Mouse (Mus musculus): Measurements from ENCODE around the gene Scg3. TPM values are rescaled to one million over a fixed set of nuclear protein-coding genes. Genes with fewer than 3 reads are reported as not detected.
"Not testable (repeated sequence)": the region's sequence is repeated elsewhere in the genome, so short reads cannot be mapped to it uniquely, and the experiment has no call there.

The Scg3 gene
- total RNA-seq (2022), result 10 to 100 TPM; 31.3 to 44.0 (median 31.5) TPM

DNA sequence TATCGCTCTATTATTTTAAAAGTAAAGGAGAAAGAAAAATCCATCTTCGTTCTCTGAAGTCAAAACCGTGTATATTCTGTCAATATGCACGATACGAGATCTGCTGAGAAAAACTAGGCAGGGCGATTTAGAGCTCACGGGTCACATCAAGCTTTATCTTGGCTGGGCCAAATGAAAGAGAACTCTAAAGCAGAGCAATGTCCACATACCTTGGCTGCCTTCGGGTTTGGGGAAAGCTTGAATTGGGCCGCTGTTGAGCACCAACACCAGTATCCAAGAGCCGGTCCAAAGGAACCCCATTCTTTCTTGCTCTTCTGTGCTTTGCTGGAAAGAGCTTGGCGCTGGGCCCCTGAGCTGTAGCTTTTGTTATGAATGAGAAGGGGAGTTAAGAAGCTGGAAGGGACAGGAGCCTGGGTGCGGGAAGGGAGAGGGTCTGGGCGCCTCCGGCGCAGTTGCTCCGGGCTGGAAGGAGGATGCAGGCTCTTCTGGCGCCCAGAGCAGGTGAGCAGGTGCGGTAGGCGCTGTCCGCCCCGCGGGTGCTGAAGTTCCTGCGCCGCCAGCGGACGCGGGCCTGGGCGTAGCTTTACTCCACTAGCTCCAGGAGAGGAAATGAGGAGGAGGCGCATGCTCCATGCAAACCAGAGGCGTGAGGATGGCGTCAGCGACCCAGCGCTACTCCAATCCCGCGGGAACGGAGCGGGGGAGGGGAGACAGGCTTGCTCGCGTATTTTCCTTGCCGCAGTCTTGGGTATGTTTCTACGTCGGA lies at the start of gene Scg3:
Gene Scg3, minus strand, starts transcription at position 631 of the 766 bp plus-strand sequence.
- DNase-seq, result peak; percentile 50

DNA sequence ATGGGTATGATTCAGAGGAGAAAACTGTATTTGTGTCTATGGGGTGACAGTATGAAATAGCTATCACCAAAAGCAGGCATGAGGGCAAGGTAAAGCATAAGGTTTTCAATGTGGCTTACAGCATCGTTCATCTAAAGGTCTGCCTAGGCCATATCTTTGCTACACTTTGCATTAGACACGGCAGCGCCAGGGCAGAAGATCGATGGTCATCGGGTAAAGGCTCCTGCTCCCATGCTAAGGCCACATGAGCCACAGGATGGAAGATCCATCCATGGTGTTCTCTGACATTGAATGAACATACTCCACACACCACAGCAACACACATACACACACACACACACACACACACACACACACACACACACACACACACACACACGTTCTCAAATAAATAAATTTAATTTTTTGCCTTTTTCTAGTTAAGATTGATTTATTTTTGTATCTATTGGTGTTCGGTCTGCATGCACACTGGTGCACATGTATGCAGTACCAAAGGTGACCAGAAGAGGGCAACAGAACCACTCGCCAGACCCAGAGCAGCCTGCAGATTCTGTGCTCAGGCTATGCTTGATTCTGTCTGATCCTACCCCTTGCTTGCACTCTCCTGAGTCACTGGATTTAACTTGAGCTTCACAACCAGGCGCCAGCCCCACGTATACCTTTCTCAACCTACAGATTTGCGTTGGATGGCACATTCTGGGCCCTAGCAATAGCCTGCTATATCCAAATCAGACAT lies 36.3 kb upstream of the Scg3 start:
- DNase-seq, result peak; percentile 2

DNA sequence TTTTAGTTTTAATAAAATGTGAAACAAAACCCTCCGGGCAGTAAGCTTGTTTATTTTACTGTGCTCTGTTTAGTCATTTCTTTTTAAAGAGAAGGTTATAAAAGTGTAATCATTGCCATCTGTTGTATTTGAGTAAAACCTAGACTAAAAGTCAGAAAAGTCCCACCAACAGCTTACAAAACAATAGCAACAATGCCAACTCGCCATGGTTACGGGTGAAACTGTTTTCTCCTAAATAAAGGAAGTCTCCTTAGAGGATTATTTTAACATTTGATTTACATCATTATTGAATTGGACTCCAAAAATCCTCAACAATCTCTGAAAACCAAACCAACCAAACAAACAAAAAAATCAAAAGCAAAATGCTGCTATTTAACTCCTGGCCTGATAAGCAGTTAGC lies 35.6 kb upstream of the Scg3 start:
- DNase-seq, result no peak

DNA sequence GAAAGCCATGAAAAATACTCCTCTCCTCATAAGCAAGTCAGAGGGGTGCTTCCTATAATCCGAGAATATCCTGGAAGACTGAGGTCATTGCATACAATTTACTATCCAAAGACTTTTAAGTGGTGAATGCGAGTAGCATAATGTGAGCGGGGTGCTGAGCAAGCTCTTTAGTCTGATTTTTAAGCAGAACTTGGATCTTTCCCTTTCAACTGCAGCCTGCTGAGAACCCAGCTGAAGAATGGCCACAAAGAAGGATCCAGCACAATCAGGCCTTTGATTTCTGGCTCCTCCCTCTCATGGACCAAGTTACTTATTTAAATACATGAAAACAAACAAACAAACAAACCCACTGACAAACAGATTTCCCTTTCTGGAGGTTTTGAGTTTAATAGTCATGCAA lies 916 bp upstream of the Scg3 start:
- DNase-seq, result no peak

DNA sequence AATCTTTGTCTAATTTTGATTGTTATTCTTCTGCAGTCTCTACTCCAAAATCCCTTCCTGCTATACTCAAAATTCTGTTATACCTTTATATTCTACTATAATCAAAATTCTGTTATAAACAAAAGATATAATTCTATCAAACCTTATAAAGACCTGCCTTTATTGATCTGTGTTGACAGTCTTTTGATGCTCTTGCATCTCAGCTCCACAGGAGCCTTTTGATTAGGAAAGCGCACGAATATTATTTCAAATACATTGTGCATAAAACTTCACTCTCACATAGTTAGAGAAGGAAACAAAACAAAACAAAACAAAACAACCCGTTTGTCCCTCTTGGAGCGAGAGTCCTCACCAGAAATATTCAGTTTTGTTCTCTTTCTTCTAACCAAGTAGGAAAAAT lies 436 bp upstream of the Scg3 start:
- DNase-seq, result no peak

DNA sequence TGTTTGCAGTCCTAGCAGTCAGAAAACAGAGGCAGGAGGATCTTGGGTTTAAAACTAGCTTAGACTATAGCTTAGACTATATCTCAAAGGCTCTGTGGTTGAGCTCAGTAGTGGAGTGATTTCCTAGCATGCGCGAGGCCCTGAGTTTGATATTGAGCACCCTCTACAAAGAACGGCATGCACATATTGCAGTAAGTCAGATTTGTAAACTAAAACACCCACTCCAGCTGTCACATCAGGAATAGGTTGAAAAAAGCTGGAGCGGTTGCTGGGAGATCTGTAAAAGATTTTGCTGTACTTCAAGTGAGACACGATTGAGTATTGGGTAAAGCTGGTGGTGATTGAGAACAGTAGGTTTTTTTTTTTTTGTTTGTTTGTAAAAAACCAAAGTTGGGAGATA lies 3.2 kb downstream of the Scg3 start:
- no peak for DNase-seq

DNA sequence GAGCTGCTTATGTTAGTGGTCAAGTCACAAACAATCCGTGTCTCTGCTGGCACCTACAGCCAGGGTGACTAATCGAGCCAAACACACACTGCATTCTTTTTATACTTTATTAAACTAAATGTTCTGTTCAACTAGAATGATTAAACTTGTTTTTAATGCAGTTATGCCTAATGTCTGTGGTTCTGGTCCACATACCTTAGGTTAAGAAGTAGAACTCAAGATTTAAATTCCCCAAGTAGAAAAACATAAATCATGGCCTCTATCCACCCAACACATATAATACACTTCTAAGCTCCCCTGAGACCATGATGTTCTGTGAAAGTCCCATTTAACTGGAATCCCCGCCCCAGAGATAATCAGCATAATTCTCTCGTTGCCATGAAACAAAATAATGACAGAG lies 4.2 kb downstream of the Scg3 start:
- no peak for DNase-seq

DNA sequence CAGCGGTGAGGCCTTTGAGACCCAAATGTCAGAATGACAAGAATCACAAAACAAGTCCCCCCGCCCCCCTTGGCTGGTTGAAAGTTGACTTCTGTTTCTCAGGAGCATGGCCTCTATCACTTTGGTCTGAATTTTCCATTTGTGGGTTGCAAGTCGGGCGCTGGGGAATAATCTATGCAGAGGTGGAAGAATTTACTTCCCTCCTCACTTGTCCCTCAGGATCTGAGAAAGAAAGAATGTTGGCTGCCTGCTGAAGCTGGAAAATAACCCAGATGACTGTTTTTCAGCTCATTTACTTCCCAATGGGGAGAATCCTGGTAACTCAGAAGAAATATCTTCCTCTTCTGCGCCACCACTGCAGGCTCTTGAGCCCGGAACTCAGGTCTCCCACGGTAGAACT lies 5.5 kb downstream of the Scg3 start:
- no peak for DNase-seq

DNA sequence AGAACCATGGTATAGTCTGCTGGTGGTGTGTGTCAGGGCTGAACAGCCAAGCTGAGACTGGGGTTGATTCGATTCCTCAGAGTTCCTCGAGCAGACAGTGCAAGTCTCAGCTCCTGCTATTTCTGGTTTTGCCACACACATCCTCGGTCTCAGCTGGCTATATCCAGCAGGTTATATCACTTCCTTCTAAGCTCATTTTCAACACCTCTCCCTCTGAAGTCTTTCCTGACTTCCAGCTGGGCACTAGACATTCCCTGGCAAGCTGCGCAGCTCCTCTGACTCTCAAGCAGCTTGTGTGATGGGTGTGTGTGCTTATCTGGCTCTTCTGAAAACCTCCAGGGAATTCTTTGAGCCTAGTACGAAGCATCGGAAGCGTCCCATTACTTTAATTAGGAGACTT lies 7.6 kb downstream of the Scg3 start:
- DNase-seq, result no peak

DNA sequence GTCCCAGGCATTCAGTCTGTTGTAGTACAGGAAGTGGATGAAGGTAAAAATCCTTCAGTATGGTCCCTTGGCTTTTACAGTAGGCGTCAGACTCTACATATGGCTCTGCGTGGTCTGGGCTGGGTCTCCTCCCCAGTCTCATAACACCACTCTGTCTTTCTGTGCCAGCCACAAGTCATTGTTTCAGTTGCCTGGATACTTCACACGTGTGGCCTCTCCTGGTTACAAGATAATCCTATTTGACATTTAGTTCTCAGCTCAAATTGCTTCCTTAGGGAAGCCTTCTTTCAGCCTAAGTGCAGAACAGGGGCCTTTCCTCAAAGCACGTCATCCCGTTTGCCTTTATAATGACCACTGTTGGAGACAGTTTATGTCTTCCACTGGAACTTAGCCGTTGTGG lies 11.1 kb downstream of the Scg3 start:
- DNase-seq, result no peak

DNA sequence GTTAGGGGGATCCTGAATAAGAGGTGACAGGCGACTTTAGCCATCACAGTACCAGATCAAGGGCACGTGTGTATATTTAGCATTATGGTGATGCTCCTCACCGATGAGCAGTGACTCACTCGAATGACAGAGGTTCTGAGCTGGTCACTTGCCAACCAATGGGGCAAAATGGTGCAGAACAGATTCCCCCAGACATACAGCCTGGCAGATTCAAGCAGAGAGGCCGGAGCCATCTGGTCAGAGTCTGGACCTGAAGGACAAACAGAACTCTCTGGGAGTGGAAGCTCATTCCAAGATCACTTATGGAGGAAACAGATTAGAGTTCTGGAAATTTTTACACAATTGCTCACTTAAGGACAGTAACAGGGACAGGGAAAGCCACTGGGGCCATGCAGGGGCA lies 17.2 kb downstream of the Scg3 start:
- peak; percentile 4 for DNase-seq

DNA sequence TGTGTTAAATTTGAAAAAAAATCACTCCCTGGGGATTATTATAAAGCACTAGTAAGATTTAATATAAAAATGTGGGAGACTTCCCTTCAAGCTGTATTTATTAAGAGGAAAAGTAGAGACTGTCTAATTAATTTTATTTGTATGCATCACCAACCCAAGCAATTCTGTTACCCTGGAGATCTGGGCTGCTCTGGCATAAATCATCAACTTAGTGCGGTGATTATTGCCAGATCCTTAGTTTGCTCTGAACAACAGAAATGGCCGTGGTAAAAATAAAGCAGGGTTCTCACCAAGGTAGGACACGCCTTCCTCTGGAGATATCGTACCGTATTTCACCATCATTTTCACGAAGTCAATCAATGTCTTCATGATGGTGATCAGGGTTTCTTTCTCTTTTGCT lies 18.5 kb downstream of the Scg3 start:
- no peak for DNase-seq

DNA sequence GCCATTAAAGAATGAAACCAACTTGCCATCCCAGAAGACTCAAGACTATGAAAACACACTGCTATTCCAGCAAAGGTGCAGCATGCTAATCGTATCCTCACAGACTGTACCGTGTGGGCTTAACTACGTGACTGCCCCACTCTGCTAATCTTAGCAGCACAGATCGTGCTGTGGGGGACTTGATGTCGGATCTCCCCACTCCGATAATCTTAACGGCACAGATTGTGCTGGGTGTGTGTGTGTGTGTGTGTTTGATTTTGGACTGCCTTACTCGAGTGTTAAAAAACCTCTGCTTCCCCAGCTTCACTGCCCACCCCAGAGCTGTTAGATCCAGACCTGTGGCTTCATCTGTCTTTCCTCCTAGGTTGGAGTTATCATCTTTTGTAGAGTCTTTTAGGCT lies 22.9 kb downstream of the Scg3 start:
- DNase-seq, result no peak

DNA sequence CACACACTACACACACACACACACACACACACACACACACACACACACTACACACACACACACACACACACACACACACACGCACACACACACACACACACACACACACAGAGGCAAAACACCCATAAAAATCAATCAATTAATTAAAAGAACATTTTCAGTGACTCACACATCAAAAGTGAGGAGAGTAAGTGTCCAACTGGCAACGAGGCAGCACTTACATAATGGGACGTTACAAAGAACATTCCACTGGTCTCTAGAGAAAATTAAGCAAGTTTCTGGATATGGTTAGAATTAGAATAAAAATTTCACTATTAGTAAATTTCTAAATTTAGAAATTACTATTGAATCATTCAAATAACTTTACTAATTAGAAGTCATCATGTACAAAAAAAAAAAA lies 27.4 kb downstream of the Scg3 start:
- DNase-seq, result not testable (repeated sequence)

DNA sequence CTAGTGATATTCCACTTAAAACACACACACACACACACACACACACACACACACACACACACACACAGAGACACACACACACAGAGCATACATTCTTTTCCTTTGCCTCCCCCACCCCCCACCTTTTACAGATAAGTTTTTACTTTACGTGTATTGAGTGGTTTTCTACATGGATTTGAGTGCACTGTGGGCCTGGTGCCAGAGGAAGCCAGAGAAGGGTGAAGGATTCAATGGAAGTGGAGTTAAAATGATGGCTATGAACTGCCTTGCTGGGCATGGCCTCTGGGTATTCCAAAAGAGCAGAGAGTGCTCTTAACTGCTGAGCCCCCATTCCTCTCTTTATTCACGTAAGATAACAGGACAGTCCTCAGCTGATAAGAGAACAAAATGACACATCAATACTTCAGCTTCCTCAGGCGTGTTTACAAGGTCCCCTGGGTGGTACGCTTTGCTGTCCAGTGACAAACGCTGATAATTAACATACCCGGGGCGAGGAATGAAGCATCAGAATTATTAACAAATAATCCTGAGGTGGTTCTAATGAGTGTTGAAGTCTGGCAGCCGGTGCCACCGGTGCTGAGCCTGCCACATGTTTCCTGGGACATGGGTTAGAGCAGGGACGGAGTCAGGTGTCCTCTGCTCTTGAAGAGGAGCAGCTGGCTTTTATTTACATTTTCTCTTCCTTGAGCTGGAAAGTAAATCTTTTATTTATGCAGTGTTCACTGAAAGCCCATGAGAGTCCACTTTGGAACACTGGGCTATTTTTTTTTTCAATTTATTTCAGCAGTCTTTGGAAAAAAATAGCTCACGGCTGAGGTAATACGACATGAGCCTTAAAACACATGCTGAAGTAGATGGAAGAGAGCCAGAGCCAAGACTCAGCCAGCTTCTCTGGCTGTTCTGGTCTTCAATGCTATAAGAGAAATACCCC lies 29.6 kb downstream of the Scg3 start:
- no peak for DNase-seq

DNA sequence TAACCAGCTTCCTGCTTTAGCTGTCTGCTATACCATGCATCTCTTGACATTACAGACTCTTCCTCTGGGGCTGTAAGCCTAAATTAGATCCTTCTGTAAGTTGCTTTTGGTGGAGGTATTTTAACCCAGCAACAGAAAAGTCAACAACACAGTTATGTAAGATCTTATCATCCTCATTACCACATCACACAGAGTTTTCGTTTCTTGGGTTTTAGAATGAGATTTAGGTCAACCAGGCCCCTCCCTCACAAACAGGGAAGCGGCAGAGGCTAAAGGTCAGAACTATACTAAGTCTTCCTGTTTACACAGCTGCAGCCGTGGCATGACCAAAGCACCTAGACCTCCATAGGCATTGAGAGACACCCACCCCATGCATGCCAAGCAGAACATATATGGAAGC lies 38.5 kb downstream of the Scg3 start:
- DNase-seq, result no peak

DNA sequence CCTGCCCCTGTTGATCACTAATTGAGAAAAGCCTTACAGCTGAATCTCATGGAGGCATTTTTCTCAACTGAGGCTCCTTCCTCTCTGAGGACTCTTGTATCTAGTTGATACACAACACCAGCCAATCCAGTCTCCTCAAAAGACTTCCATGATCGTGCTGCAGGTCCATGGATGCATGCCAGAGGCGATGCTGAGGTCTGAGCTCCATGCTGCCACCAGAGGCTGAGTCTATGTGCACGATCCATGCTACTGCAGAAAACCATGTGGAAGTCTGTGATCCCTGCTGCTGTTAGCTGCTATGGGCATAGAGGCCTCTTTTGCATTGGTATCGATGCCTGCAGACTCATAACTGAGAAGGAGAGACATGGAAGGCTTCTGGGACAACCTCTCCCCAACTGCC lies 49.6 kb downstream of the Scg3 start:
- no peak for DNase-seq

DNA sequence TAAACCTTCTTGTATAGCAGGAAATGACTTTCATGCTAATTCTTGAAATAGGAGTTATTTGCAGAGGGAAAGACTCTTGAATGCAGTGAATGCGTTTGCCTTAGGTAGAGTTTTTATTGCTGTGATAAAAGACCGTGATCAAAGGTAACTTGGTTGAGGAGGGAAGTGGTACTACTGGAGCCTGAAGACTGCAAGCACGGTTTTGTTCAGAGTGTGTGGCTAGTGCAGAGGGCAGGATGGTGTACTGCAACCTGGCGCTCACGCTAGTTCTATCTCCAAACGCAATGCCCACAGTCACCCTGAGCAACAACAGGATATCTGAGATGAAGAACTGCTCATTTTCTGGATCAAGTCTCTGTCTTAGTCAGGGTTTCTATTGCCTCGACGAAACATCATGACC lies 50.3 kb downstream of the Scg3 start:
- no peak for DNase-seq

DNA sequence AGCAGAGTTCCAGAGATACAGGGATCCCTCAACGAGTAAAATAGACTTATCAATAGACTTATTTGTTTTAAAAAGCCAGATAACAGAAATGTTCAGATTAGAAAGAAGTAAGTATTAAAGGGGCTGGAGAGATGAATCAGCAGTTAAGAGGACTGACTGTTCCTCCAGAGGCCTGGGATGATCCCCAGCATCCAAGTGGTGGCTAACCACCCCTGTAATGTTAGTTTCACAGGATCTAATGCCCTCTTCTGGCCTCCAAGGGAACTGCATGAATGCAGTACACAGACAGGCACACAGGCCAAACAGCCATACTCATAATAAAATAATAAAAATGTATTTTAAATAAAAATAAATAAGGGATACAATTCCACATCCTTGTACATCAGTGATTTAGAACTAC lies 51.0 kb downstream of the Scg3 start:
- DNase-seq, result no peak

DNA sequence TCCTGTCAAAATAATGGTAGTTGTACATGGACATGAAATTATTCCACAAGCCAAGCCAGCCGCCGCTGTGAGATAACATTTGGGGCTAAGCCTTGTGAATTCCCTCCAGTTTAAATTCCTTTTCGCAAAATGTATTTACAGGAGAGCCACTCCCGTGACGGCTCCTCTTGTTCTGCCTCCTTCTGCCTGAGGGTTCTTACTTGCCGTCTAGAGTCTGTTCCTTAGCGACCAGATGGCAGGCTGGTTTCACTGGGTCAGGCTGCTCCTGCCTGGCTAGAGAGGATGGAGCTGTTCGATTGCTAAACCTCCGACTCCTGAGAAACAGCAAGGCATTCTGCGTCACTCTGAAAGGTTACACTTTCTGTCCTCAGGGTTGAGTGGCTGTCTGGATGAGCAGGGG lies 51.7 kb downstream of the Scg3 start:
- no peak for DNase-seq

DNA sequence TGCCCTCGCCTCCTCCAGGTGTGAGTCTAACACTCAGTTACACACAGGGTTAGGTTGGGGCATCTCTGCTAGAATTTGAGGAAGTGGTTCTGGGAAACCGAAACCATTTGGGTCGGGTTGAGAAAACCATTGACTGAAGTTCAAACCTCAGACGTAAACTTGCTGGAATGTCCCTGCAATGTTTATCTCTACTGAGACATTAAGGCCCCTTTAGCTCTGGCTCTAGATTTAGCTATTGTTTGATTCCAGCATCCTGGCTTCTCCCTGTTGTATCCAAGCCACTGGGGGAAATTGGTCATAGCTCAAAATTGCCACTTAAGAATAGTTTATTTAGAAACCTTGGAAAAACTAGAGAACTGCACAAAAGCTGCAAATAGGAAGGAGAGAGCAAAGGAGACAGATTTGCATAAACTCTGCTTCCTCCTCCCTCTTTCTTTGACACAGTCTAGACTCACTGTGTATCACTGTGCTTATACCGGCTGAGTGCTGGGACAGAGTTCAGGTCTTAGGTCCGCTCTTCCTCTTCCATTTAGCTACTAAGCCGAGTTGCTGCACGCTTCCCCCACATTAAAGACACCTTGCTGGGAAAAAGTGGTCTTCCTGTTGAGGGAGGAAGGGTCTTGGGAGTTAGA lies 52.9 kb downstream of the Scg3 start:
- DNase-seq, result no peak

DNA sequence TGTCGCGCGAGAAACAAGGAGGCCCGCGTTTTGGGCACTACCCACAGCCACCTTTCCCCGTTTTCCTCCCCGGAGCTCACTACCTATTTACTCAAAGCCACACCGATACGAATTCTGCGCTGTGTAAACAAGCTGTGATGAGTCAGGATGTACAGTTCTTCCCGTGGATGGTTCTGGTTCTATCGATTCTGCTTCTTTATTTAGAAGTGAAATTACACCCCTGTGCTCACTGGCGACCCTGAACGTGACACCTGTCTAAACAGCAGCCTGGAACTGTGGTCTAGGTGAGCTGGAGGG lies 57.6 kb downstream of the Scg3 start:
- no peak for DNase-seq

All from adrenal gland, adult 8-10 months (tissue).